Comparison of ENCODE assay signal across 17 mouse cellular contexts in the genomic region with DNA sequence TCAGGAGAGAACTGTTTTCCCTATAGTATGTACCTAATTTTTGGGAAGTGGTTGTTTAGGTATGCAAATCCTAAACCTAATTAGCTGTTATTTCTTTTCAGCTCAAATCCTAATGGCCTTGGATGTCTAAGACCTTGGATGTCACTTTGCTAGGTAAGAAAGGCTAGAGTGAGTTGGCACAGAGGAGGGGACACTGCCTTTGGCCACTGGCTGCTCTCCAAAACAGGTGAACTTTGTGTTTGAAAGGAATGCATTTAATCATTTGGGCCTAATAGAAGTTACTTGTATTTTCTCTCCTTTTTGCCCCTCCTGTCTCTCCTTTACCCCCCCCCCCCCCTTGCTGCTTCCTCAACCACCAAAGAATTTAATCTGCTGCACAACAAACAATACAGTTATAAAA.
DNase-seq lines count a peak whose midpoint lies in the region; ATAC-seq and TF ChIP-seq lines count a peak whose summit lies in the region.
"Had no signal": no experiment of that assay in that cellular context is flagged by ENCODE, and none has a peak within 500 bp of the region (broad histone marks: within the 10 kb centered on the region; RNA-seq: fewer than 3 reads in every experiment).

No protein-coding gene starts in this region.

- peaks cover 13% of the 10 kb centered on the region; the same call in 1 of the 2 replicates for H3K4me1 ChIP-seq in kidney, adult 2 months (ENCODE audit: control insufficient read depth, insufficient read depth, low read length)
- no peaks in the 10 kb centered on the region for H3K4me1 ChIP-seq in kidney, embryonic 14.5 days (ENCODE audit: control insufficient read depth, insufficient read depth, low read length)
- peaks cover 8% of the 10 kb centered on the region for H3K4me1 ChIP-seq in liver, adult 2 months (ENCODE audit: control insufficient read depth, insufficient read depth, low read length)
- peaks cover 19% of the 10 kb centered on the region for H3K4me1 ChIP-seq in liver, embryonic 12.5 days
- H3K4me1 ChIP-seq: embryonic facial prominence, embryonic 12.5 days; forebrain, embryonic 15.5 days had no signal

- ATAC-seq in kidney, embryonic 14.5 days (ENCODE audit: low FRiP score, low TSS enrichment) = no peak
- ATAC-seq in liver, embryonic 12.5 days = no peak
- ATAC-seq: forebrain, embryonic 15.5 days had no signal

- peak; percentile 3 for DNase-seq in gastrocnemius, postnatal 25 days
- DNase-seq in gastrocnemius, postnatal 4 days (ENCODE audit: low spot score in 2 of 2) = no peak
- peak; percentile 70 for DNase-seq in kidney, adult 2 months
- DNase-seq in liver, adult 2 months (ENCODE audit: extremely low read depth, low read depth, low spot score) = peak; percentile 80
- DNase-seq in ovary, postnatal 10 days (ENCODE audit: low spot score) = no peak
- DNase-seq: adrenal gland, postnatal 10 days; cerebellum, adult 11-12 months; cerebellum, adult 9-10 months; cerebellum, postnatal 25 days; gastrocnemius, postnatal 14 days; heart, postnatal 14 days had no signal

- no peak overlapping the region for H3K27ac ChIP-seq in kidney, adult 2 months (ENCODE audit: insufficient read depth, low read depth, low read length)
- no peak overlapping the region for H3K27ac ChIP-seq in kidney, embryonic 14.5 days (ENCODE audit: low read depth, low read length)
- no peak overlapping the region for H3K27ac ChIP-seq in liver, adult 2 months (replicated peaks; ENCODE audit: insufficient read depth, low read depth, low read length)
- no peak overlapping the region for H3K27ac ChIP-seq in liver, embryonic 12.5 days
- H3K27ac ChIP-seq: embryonic facial prominence, embryonic 12.5 days; forebrain, embryonic 15.5 days; heart, embryonic 10.5 days; hindbrain, embryonic 13.5 days had no signal

- no peak for TF ChIP-seq POLR2A in kidney, adult 2 months (IDR thresholded peaks at IDR 0.05; ENCODE audit: low read depth, low read length)
- no peak for TF ChIP-seq POLR2A in liver, adult 2 months (IDR thresholded peaks at IDR 0.05; ENCODE audit: extremely low read depth, insufficient read depth, low read length)

- H3K9ac ChIP-seq in kidney, embryonic 14.5 days (ENCODE audit: low read depth, low read length) = no peak overlapping the region
- no peak overlapping the region for H3K9ac ChIP-seq in liver, adult 2 months (ENCODE audit: low read depth, low read length)
- H3K9ac ChIP-seq in liver, embryonic 12.5 days = no peak overlapping the region
- H3K9ac ChIP-seq: embryonic facial prominence, embryonic 12.5 days; forebrain, embryonic 15.5 days; hindbrain, embryonic 13.5 days had no signal

- H3K4me3 ChIP-seq in kidney, adult 2 months (ENCODE audit: insufficient read depth, low read depth, low read length) = no peak overlapping the region
- H3K4me3 ChIP-seq in kidney, embryonic 14.5 days (ENCODE audit: low read length) = no peak overlapping the region
- H3K4me3 ChIP-seq in liver, adult 2 months (ENCODE audit: insufficient read depth, low read depth, low read length) = no peak overlapping the region
- no peak overlapping the region for H3K4me3 ChIP-seq in liver, embryonic 12.5 days
- H3K4me3 ChIP-seq: embryonic facial prominence, embryonic 12.5 days; forebrain, embryonic 15.5 days; heart, embryonic 10.5 days; hindbrain, embryonic 13.5 days had no signal

- H3K4me2 ChIP-seq in kidney, embryonic 14.5 days (replicated peaks; ENCODE audit: low read depth, low read length) = no peak overlapping the region
- H3K4me2 ChIP-seq in liver, embryonic 12.5 days = no peak overlapping the region
- H3K4me2 ChIP-seq: embryonic facial prominence, embryonic 12.5 days; forebrain, embryonic 15.5 days; hindbrain, embryonic 13.5 days had no signal

- no peaks in the 10 kb centered on the region for H3K79me2 ChIP-seq in liver, adult 2 months (ENCODE audit: control insufficient read depth, insufficient read depth, low read length)

- no peaks in the 10 kb centered on the region for H3K9me3 ChIP-seq in kidney, embryonic 14.5 days (ENCODE audit: control insufficient read depth, low read length)
- H3K9me3 ChIP-seq in liver, embryonic 12.5 days (replicated peaks) = no peaks in the 10 kb centered on the region
- H3K9me3 ChIP-seq: embryonic facial prominence, embryonic 12.5 days; forebrain, embryonic 15.5 days; heart, embryonic 10.5 days; hindbrain, embryonic 13.5 days had no signal

- TF ChIP-seq CTCF in kidney, adult 2 months (conservative IDR thresholded peaks at IDR 0.05; ENCODE audit: insufficient read depth, insufficient read length, low read depth, low read length) = no peak
- no peak for TF ChIP-seq CTCF in liver, adult 2 months (IDR thresholded peaks at IDR 0.05; ENCODE audit: low read depth, low read length)

- peaks cover 30% of the 10 kb centered on the region for H3K36me3 ChIP-seq in kidney, adult 2 months (ENCODE audit: control insufficient read depth, insufficient read depth, low read length)
- H3K36me3 ChIP-seq in kidney, embryonic 14.5 days (ENCODE audit: control insufficient read depth, insufficient read depth, low read length) = no peaks in the 10 kb centered on the region
- peaks cover 67% of the 10 kb centered on the region for H3K36me3 ChIP-seq in liver, adult 2 months (ENCODE audit: control insufficient read depth, insufficient read depth, low read length)
- H3K36me3 ChIP-seq in liver, embryonic 12.5 days = no peaks in the 10 kb centered on the region
- H3K36me3 ChIP-seq: embryonic facial prominence, embryonic 12.5 days; forebrain, embryonic 15.5 days; hindbrain, embryonic 13.5 days had no signal

- no peaks in the 10 kb centered on the region for H3K27me3 ChIP-seq in kidney, adult 2 months (replicated peaks; ENCODE audit: control insufficient read depth, insufficient read depth, low read length)
- H3K27me3 ChIP-seq in kidney, embryonic 14.5 days (ENCODE audit: control insufficient read depth, insufficient read depth, low read length) = no peaks in the 10 kb centered on the region
- no peaks in the 10 kb centered on the region for H3K27me3 ChIP-seq in liver, adult 2 months (ENCODE audit: control insufficient read depth, insufficient read depth, low read length)
- no peaks in the 10 kb centered on the region for H3K27me3 ChIP-seq in liver, embryonic 12.5 days (replicated peaks)
- H3K27me3 ChIP-seq: embryonic facial prominence, embryonic 12.5 days; forebrain, embryonic 15.5 days; hindbrain, embryonic 13.5 days had no signal

Comparison
In these comparisons a context has a peak if more than half of its experiments do, and no peak if none do; other contexts are left out.
1. DNase-seq: peak in gastrocnemius, postnatal 25 days (single experiment), kidney, adult 2 months (single experiment) and liver, adult 2 months (single experiment); none in gastrocnemius, postnatal 4 days (0 of 2) and ovary, postnatal 10 days (single experiment).